Mouse (Mus musculus): ENCODE measurements around the gene Phldb2. TPM values are rescaled to one million over a fixed set of nuclear protein-coding genes. Genes with fewer than 3 reads are reported as not detected.

Phldb2 gene
- polyA plus RNA-seq, 1 experiment, result 11.4 TPM

DNA sequence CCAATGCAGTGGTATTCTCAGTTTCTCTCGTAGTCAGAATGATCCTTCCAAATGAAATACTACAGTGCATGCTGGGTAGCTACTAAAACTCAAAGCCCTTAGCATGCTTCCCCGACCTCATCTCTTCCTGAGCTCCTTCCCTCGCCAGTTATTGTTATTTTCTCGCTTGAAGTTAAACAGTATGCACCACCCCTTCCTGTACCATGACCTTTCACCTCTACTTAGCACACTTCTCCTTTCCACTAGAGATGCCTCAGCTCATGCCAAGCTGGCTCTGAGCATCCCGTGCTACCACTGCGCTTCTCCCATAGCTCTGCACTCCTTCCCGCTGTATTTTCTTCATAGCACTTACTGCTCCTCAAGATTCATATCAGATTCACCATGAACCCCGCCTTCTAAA is 215.5 kb downstream of the Phldb2 start:
- DNase-seq (ENCODE audit: low read depth), result no peak

DNA sequence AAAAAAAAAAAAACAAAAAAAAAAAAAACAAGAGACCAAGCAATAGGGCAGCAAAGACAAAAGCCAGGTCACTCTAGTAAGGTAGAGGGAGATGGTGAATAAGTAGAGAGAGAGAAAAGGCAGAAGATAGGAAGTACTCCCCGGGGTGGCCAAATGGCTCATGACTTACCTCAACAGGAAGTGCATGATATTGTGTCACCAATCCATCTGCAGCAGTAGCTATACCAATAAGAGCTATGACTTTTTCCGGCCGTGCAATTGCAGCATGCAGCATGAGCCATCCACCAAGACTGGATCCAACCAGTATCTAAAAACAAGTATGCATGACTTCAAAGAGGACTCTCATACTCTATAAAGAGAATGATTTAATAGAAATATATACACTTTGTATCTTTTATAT is 216.7 kb downstream of the Phldb2 start:
- DNase-seq (ENCODE audit: low read depth), result no peak

- no peak for DNase-seq (ENCODE audit: low read depth)
Observed at GRCm38 (mm10) chr16:45729163-45729562, 224.2 kb downstream of the Phldb2 start.

DNA sequence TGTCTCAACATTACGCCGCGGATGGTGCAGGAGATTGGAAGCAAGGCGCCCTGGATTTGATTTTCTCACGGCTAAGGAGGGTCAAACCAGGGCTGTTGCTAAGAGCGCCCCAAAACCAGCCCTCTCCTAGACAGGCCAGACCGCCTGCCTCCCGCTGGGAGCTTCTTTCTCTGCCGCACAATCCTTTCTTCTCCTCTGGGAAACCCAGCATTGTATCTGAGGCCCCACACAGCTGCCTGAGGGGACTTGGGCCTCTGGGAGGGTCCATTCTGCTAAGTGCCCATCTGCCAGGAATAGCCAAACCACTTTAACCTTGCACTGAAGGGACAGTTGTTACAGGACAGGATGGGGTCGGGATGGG is 228.7 kb downstream of the Phldb2 start:
- no peak for DNase-seq (ENCODE audit: low read depth)

DNA sequence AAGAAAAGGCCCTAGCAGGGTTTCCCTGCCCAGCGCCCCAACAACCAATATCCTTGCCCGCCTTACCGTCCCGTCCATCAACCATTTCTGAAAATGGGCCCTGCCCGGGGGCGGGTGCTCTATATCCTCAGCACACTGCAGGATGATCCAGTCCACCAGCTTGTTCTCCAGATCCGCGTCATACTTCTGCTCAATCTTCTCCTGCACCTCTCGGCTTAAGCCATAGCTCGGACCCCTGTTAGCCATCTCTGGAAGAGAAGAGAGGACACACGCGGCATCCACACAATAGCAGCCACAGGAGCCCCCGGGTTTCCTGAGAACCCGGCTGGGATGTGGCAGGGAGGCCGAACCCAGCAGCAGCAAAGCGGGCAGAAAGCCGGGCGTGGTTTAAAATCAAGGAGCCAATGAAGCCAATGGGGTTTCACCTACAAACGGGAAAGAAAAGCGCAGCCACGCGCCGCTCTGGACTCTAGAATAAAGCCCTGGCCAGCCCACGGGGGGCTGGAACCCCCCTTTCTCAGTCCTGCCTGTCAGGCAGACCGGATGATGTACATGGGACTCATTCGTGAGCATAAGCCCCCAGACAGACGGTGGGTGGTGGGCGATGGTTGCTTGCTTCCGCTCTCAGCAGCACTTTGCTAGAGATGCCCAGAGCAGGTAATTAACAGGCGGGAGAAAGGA is 229.2 kb downstream of the Phldb2 start, which contains the start of gene Tagln3:
TSS of gene Tagln3 (minus strand) at position 548 of the 681 bp plus-strand sequence.
- no peak for DNase-seq (ENCODE audit: low read depth)

GRCm38 (mm10) chr16:45723172-45723901 is 230.1 kb downstream of the Phldb2 start:
- no peak for DNase-seq (ENCODE audit: low read depth)

GRCm38 (mm10) chr16:45722460-45722951 is 230.9 kb downstream of the Phldb2 start:
- no peak for DNase-seq (ENCODE audit: low read depth)

GRCm38 (mm10) chr16:45720022-45720630 is 233.3 kb downstream of the Phldb2 start:
- DNase-seq (ENCODE audit: low read depth), result no peak

DNA sequence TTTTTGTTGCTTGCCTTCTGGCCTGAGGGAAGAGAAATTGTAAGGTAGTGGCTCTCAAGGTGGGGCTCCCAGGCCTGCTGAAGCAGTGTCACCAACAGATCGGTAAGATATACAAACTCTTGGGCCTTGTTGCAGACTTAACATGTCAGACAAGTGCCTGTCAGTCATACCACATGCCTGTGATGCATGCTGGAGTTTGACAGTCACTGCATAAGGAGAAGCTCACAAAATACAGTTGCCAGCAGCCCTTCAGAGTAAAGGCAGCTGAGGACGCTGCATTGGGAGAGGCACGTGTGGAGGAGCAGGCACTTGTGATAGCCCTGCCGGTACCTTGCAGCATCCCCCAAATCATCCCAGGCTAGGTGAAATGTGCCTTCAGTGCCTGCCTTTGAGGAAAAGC is 235.1 kb downstream of the Phldb2 start:
- no peak for DNase-seq (ENCODE audit: low read depth)

- DNase-seq (ENCODE audit: low read depth), result no peak
Observed at GRCm38 (mm10) chr16:45714489-45715150, 238.8 kb downstream of the Phldb2 start.

DNA sequence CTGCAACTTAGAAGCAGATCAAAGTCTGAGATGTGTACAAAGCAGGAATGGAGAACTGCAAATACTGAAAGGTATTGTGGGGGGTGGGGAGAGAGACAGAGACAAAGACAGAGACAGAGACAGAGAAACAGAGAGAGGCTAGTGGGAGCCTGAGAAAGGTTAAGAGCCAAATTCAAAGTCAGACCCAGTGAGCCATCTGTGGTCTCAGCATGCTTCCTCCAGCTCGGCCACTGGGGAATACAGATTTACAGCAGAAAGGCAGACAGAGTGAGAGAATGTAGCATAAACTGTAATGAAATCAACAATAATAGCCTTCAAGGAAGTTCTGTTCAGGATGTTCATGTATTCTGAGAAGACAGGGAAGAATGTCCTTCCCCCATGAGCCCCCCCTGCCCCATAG is 239.5 kb downstream of the Phldb2 start:
- DNase-seq (ENCODE audit: low read depth), result no peak

DNA sequence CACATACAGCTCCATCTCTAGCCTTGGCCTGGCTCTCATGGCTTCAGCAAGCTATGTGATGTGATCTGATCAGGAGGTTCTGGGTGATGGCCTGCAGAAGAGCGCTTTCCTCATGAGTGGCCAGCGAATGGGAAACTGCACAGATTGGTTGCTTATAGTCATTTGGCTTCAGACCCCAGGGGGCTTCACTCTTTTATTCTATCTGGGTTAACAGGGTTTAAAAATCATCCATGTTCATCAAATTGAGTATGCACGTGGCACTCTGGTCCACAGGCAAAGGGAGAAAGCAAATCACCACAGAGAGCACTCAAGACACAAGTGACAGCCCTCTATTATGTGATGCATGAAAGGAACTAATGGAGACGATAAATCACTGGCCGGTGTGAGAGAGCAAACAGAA is 240.1 kb downstream of the Phldb2 start:
- DNase-seq (ENCODE audit: low read depth), result no peak

DNA sequence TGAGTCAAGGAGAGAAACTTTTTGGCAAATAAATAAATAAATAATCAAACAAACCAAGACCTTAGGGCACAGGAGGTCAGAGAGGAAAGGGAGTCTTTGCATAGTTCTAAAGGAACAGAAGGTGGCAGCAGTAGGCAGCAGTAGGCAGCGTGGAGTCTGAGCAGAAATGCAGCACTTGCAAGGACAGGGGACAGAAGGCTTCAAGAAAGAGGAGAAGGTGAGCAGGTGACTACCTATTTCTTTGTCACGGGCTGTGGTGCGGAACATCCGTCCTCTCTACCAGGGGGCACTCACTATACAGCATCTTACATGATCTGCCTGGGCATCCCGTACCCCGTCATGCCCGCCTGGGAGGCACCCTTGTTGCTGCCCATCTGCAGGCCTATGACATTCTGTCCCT is 242.1 kb downstream of the Phldb2 start:
- no peak for DNase-seq (ENCODE audit: low read depth)

DNA sequence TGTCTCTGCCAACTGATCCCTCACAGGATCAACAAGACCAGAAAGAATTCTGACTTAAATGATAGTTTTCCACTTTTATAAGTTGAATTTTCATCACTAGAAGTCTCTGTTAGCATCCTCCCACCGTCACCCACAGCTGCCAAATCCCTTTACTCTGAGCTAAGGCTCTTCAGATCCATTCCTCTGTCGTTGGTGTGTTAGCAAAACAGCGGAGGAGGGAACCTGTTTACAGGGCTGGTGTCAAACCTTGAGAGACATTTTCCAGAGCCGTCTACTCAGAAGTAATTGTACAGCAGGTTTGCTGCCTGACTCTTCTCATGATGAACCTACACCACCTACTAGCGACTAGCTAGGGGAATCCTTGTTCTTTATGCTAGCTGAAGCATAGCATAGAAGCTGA is 254.1 kb downstream of the Phldb2 start:
- no peak for DNase-seq (ENCODE audit: low read depth)

DNA sequence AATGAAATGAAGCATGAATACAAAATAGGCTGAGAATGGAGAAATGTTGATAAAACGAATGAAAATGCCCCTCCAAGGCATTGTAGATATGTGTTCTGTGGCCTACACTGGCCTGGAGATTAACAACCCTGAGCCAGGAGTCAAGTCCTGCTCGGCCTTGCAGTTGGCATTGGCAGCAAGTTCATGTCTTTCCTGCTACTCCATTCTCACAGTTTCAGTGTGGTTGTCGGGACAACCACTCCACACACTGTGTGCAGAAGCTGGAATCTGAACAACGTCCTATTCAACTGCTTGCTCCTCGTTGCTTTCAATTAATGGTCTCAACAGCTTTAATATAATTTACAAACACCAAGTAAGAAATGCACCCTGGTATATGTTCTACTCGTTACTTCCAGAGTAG is 255.4 kb downstream of the Phldb2 start:
- no peak for DNase-seq (ENCODE audit: low read depth)

Other genes starting within 250 kb of the Phldb2 start
- 0.42 TPM in 2 replicates for gene Tagln3, start 229.0 kb downstream of the Phldb2 start, polyA plus RNA-seq (2012; rRNA removed)
- 6.6 and 6.9 TPM in 2 replicates for gene Abhd10, start 210.6 kb downstream of the Phldb2 start, polyA plus RNA-seq (2012; rRNA removed)
- 0.50 and 0.74 TPM in 2 replicates for gene Plcxd2, start 56.6 kb upstream of the Phldb2 start, polyA plus RNA-seq (2012; rRNA removed)
- 0.05 and 0.15 TPM in 2 replicates for gene Cd96, start 166.7 kb upstream of the Phldb2 start, polyA plus RNA-seq (2012; rRNA removed)
- gene Gm4737, start 201.5 kb upstream of the Phldb2 start, polyA plus RNA-seq (2012; rRNA removed), result 22.1 and 23.6 TPM in 2 replicates

Data from gonadal fat pad, adult 2 months (tissue).